Mouse (Mus musculus): Measurements from ENCODE around the gene Gm42688.

Gm42688 gene

GRCm38 (mm10) chr6:83117616-83118015 lies 16.2 kb downstream of the Gm42688 start:
- no peak for DNase-seq (ENCODE audit: inconsistent ontology term)

DNA sequence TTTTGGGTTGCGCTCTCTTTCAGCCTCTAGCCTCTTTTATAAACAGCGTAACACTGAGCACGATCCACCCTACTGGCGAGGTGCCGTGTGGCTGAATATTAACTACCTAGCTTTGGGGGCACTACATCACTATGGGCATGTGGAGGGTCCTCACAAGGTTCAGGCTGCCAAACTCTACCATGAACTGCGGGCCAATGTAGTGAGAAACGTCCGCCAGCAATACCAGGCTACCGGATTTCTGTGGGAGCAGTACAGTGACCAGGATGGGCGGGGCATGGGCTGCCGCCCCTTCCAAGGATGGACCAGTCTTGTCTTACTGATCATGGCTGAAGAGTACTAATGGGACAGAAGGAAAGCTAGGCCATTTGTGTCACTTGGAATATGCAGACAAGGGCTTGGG lies 17.0 kb downstream of the Gm42688 start:
- DNase-seq (ENCODE audit: inconsistent ontology term), result no peak

DNA sequence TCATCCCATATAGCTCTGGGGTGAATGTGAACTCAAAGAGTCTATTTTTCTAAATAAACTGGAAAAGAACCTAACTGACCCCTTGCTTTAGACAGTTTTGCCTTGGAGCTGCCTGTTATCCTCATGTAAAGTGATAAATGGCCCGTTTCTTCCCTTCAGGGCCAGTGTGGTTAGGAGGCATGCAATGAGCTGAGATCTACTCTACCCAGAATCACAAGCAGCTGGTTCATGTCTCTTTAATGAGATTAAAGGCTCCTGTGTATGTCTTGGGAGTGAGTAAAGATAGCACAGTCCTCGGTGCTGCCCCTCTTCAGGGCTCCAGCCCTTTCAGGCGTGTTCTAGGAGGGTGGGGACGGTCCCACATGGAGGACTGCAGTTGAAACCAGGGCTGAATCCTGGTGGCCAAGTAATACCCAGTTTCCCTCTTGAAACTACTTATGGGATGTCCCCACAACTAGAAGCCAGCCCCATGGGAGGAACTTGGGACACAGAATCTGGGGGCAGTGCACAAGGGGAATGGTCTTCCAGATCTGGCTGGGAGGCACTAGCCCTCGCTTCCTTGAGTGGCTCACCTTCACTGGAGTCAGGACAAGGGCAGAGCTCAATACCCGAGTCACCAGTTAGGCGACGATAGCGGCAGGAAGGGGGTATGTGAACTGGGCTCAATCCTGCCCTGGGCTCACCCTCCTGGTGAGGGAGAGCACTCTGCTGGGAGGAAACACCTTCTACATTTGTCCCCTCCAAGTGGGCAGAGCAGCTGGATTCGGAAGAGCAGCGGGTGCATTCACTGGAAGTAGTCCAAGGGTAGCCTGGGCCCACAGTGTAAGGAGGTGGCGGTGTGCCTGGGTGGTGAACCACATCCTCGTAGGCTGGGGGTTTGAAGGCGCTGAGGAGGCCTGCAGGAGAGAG lies 17.7 kb downstream of the Gm42688 start:
- no peak for DNase-seq (ENCODE audit: inconsistent ontology term)

GRCm38 (mm10) chr6:83119734-83120051 lies 18.3 kb downstream of the Gm42688 start:
- DNase-seq (ENCODE audit: inconsistent ontology term), result no peak

DNA sequence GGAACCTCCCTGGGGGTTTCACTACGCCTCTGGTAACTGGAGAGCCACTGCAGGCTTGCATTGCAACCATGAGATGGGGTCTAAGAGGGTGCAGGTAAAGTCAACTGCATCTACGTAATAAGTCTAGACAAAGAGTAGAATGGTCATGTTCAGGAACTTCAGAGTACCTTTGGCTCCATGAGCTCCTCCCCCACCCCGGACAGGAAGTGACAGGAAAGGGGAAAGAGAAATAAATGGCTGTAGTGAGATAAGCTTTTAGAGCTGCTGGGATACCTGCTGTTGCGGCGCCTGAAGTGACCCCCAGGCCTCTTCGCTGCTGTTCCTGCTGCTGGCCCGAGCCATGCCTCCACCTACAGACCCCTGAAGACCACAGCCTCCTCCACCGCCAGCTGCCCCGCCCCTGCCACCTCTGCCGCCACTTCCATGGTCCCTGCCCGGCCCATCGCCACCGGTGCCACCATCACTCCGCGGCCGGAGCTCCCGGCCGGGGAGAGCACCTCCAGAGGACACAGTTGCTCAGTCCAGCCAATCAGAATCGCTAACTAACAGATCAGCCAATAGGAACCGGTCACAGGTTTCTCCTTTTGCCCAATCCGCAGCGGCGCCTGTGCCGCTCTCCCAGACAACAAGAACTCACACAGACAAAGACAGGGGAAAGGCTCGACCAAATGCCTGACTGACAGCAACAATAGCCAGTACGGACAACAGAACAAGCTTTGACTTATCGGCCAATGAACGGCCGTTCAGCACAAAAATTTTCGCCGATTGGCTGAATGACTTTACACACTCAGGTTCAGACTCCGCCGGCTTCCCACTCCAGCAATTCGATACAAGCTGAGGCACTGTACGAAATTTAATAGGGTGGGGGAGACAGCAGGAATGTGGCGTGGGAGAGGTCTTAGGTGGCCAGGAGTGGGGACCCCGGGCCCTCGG lies 19.8 kb downstream of the Gm42688 start, which contains the start of gene Wbp1:
TSS of gene Wbp1 (minus strand) at position 630 of the 933 bp plus-strand sequence.
- peak; percentile 98 for DNase-seq (ENCODE audit: inconsistent ontology term)

DNA sequence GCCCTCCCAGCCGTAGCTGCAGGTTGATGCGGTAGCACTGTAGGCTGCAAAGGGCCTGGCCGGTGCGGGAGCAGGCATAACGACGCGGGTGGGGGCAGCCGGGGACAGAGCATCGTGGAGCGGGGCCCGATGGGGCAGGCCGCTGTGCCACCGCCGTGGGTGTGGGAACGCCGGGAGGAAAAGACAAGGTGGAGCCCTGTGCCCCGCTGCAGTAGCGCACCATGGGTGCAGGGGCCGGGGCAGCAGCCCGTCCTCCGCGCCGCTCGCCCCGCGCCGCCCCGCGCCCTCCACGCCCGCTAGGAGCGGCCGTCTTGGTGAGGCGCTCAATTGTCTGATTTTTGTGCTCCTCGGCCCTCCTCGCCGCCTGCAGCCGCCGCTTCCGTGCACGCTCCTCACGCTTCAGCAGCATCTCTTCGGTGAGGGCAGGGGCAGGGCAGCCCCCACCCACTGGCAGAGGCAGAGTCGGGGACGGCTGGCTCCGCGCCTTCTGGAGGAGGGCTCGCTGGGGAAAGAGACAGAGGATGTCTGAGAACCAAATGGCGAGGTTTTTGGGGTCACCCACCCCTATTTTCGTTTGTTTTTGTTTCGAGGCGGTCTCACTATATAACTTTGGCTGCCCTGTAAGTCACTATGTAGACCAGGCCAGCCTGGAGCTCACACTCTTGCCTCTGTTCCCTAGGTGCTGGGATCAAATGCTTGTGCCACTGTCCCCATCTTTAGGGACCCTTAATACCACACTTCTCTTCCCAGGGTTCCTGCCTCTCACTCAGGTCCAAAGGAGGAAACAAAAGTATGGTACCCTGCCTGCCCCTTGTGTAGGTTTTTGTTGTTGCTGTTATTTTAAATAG lies 20.7 kb downstream of the Gm42688 start:
- no peak for DNase-seq (ENCODE audit: inconsistent ontology term)

DNA sequence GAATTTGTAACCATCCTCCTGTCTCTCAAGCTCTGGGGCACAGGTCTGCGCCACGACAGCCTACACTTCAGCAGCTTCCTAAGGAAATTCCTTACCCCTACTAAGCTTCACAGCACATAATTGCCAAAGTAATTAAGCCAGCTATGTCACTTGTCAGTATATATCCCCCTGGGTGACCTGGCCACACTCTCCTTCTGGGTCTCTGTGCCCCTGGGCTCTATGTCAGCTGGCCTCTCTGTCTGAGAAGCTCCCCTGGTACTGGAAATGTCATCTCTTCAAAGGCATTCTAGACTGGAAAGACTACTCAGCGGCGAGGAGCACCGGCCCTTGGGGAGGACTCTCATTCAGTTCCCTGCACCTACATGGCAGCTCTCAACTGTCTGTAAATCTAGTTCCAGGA lies 21.5 kb downstream of the Gm42688 start:
- no peak for DNase-seq (ENCODE audit: inconsistent ontology term)

DNA sequence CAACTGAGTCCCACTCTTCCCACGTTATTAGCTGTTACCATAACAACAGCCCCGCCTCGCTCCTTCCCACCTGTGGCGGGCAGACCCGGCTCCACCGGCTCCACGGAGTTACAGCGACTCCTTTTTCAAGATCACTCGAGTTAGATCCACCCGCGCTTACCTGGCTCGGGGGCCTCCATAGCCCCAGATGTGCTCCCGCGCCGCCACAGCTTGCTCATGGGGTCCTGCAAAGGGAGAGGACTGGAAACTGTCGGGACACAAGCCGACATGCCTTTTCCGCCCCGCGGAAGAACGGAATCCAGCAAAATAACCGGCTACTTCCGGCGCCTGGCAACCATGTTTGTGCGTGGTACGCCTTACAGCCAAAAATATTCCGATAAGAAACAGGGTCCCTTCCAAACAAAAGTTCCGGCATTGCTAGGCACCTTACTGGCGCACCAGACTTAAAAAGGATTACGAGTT lies 23.5 kb downstream of the Gm42688 start:
- peak; percentile 90 for DNase-seq (ENCODE audit: inconsistent ontology term)

DNA sequence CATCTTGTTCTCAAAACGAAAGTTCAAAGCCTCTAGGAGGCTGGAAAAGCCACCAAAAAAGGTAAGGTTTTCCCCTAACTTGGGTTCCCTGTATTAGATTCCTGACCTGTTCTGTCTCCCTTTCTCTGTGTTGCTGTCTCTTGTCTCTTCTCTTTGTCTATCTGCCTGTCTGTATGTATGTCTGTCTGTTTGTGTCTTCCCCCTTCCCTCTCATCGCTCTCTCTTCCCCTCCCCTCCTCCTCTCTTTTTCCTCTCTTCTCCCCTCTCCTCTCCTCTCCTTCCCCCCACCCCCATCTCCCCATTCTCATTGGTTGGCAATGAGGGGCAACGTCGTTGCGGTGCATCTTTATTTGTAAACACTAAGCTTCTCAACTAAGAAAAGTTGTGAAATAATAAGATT lies 23.9 kb downstream of the Gm42688 start, which contains the start of gene Ino80b:
TSS of gene Ino80b (minus strand) at position 101 of the 400 bp plus-strand sequence.
- DNase-seq (ENCODE audit: inconsistent ontology term), result no peak

DNA sequence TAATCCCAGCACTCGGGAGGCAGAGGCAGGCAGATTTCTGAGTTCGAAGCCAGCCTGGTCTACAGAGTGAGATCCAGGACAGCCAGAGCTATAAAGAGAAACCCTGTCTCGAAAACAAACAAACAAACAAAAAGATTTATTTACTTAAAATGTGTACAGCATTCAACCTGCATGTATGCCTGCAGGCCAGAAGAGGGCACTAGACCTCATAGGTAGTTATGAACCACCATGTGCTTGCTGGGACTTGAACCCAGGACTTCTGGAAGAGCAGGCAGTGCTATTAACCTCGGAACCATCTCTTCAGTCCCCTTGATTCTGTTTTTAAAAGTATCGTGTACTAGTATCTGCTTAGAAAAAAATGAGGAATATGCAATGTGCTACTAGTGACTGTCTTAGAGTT lies 26.0 kb downstream of the Gm42688 start:
- no peak for DNase-seq (ENCODE audit: inconsistent ontology term)

DNA sequence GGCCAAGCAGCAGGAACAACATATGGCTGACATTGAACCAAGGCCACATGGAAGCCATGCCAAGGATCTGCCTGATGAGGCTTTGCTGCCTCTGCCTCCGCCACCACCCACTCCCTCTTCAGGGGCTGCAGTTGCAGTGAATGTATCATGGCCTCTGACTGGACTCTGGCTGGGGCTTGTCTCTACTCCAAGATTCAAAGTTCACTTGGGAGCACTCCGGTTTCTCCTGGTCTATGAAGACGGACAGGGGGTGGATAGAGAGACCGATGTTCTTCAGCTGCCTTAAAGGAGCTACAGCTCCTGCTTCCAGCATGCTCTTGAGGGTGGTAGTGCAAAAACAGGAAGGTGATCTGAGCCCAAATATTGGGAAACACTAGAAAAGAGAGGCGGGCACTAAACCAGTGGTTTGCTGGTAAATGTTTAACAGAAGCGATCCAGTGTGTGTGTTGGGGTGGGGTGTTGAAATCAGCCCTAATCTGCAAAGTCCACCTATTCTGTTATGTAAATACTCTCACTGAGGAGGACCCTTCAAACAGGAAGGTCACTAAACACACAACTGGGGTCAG lies 30.1 kb downstream of the Gm42688 start:
- no peak for DNase-seq (ENCODE audit: inconsistent ontology term)

DNA sequence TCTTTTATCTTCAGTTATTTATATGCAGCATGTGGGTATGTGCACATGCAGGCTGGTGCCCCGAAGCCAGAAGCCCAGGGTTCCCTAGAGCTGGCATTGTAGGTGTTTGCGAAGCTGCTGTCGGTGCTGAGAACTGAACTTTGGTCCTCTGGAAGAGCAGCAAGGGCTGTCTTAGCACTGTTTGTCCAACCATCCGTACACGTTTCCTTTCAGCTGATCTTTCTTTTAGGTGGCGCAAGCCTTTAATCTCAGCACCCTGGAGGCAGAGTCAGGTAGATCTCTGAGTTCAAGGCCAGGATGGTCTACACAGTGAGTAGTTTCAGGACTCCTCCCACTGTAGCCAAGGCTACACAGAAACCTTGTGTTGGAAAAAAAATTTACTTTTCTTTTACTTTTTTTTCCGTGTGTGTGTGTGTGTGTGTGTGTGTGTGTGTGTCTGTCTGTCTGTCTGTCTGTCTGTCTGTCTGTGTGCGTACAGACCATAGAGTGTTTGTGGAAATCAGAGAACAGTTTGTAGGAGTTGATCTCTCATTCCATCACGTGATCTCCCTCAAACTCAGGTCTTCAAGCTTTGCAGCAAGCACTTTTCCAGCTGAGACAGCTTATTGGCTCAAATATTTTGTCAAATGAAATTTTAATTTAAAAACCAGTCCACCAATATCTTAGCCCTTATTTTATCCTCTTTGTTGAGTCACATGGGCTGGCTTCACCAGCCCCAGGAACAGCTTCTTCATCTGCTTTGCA lies 30.9 kb downstream of the Gm42688 start:
- no peak for DNase-seq (ENCODE audit: inconsistent ontology term)

- no peak for DNase-seq (ENCODE audit: inconsistent ontology term)
Measured at GRCm38 (mm10) chr6:83134226-83134625, 32.8 kb downstream of the Gm42688 start.

- no peak for DNase-seq (ENCODE audit: inconsistent ontology term)
Measured at GRCm38 (mm10) chr6:83134951-83135513, 33.6 kb downstream of the Gm42688 start, which contains the start of gene Rtkn. Gene Rtkn, plus strand, starts transcription at chr6:83135463.

GRCm38 (mm10) chr6:83135571-83136161 lies 34.2 kb downstream of the Gm42688 start:
- no peak for DNase-seq (ENCODE audit: inconsistent ontology term)

GRCm38 (mm10) chr6:83136291-83136880 lies 35.0 kb downstream of the Gm42688 start:
- peak; percentile 22 for DNase-seq (ENCODE audit: inconsistent ontology term)

DNA sequence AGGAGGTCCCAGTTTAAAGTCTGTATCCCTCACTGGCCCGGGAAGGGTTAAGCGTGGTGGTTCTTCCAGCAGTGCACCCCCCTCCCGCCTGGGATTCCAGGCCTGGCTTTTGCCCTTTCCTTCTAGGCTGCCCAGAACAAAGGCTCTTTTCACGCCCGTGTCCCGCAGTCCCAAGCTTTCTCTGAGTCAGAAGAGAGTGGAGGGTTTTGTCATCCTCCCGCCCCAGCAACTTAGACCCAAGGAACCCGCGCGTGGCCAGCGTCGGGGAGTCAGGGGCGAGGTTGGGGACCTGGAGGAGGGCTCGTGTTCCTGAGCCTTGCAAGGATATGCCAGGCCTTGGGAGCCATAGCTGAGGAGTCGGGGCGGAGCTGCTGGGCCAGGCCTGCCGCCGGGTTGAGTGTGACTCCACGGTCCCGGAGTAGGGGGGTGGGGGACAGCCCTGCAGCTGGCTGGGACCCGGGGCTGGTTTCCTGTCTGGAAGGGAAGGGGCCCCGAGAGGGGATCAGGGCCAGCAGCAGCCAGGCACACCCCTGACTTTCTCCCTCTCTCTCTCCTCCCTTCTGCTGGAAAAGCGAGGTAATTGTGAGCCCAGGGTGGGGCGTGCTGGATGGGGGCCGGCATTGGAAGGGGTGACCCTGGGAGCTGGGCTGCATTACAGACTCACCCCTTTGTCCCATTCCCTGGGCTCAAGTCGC lies 35.6 kb downstream of the Gm42688 start:
- peak; percentile 84 for DNase-seq (ENCODE audit: inconsistent ontology term)

DNA sequence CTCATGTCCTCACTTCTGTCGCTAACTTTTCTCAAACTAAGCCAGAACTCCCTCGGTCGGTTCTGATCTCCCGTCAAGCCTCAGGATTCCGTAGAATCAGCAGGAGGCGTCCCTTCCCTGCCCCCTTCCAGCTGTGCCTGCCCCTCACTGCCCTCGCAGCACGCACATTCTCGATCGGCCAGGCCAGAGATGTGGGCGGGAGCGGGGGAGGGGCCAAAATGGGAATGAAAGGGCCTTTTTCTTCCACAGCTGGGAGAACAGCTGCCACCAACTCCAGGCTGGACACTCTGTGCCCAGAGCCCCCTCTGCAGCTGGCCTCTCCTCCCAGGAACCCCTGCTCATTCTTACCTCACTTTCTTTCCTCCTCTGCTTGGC lies 36.1 kb downstream of the Gm42688 start:
- peak; percentile 84 for DNase-seq (ENCODE audit: inconsistent ontology term)

GRCm38 (mm10) chr6:83138056-83138455 lies 36.6 kb downstream of the Gm42688 start:
- DNase-seq (ENCODE audit: inconsistent ontology term), result peak; percentile 56

All from Muller cell, postnatal 12 days (primary cell).